Mouse (Mus musculus) testis, postnatal 14 days (tissue): ENCODE data around the gene Spred1.
A peak's percentile ranks its signal among the peaks of the same experiment; 100 is the strongest.

Experiments used
- DNase-seq: peaks from one replicate; pipeline ENCODE4 v3.0.0; 2021; ENCODE audit warnings: low spot score

The Spred1 gene

DNA sequence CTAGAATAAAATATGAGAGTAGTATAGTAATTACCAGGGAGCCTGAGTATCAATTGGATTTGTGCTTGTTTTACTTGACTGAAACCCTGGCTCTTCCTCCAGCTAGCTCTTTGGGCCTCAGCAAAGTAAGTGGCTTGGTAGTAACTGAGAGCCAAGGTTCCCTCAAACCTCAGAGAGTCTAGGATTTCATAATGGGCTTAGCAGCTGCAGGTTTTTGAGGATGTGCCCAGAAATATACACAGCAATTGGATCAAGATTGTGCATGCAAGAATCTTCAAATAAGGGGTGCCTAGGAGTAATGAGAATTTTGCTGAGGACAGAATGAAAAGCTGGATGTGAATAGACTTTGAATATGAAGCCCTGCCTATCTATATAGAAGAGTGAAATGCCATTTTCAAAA, 69.7 kb downstream of the Spred1 start:
- no peak for DNase-seq

- DNase-seq = no peak
These were observed 73.1 kb downstream of the Spred1 start for GRCm38 (mm10) chr2:117194309-117194708.

DNA sequence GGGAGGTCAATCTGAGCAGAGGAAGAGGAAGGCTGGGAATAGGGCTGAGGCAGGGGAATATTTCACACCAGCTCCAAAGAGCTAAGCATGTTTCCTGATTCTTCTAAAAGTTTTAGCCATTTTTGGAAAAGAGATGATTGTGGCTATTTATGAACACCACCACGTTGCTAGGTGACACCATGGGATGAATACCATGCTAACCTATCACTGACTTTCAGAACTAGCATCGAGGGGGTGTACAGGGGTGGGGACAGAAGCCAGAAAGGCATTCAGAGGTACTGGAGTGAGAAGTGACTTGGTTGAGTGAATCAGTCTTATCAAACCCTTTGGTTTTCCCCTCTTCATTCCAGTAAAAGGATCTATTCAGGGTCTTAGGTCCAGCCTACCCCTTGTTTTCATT, 74.0 kb downstream of the Spred1 start:
- DNase-seq = no peak

DNA sequence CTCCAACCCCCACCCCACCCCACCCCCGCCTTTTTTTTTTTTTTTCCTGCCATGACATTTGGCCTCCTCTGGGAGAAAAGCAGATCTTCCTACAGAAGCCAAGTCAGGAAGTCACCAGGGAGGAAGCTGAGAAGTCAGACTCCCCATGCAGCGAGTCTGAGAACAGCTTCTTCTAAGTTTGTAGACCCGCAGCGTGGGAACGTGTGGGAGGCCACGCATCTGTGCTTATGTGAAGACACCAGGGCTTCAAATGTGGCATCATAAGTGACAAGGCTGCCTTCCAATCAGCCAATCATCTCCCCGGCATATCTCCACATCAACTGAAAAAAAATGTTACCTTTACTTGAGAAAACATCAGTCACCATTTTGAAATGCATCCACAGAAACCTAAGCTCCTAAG, 74.4 kb downstream of the Spred1 start:
- DNase-seq = no peak

DNA sequence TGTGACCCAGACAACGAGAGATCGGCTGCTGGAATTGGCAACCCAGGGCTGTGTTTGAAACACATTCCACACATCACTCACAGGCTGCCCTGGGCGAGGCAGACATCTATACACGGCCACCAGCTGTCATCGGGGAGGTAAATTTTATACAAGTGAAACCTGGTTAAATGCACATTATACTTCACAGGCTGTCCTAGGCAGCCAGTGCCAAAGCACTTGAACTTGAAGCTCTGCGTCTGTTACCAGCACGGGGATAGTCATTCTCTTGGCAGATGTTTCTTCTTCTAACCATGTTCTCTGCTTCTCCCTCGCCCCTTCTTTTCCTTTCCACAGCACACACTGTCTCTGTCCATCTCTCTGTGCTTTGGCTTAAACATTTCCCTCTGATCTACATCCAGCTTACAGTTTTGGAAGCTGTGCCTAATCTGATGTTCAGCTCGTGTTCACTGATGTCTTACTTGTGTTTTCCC, 79.7 kb downstream of the Spred1 start:
- DNase-seq = no peak

- DNase-seq = no peak
These were observed 82.2 kb downstream of the Spred1 start for GRCm38 (mm10) chr2:117203350-117203749.

GRCm38 (mm10) chr2:117204534-117204933, 83.4 kb downstream of the Spred1 start:
- no peak for DNase-seq

DNA sequence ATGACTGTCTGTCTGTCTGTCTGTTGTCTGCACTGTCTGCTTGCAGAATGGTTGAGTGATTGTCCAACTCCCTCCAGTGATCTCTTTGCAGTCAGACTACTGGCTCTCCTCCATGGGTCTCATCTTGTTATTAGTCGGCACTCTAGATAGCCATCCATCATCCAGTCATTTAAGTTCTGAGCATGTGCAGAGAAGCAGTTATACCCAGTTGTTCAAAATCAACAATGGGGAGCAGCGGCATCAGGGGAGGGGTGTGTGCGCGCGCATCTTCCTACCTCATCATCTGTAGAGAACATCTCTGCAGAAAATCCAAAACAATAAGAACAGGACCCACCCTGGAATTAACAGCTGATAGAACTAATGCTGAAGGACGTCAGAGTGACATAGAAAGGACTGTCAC, 83.9 kb downstream of the Spred1 start:
- no peak for DNase-seq

GRCm38 (mm10) chr2:117210416-117211085, 89.4 kb downstream of the Spred1 start:
- DNase-seq = no peak

GRCm38 (mm10) chr2:117216152-117216551, 95.0 kb downstream of the Spred1 start:
- no peak for DNase-seq

- no peak for DNase-seq
These were observed 96.6 kb downstream of the Spred1 start for GRCm38 (mm10) chr2:117217695-117218216.

DNA sequence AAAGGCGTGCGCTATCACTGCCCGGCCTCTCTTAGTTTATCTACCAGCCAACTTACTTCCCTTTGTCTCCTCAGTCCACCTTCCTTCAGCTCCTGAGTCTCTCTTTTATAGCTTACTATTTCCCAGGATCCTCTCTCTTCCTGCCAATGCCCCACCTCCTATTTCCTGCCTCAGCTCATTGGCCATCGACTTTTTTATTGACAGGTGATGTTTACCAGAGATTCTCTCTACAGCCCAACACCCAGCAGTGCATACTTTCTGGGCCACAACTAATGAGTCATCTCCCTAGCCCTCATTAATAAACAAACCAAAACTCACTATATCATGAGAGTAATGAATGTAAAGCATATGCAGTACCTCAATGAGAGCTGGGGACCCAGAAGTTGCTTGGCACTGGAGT, 98.4 kb downstream of the Spred1 start:
- no peak for DNase-seq

GRCm38 (mm10) chr2:117222651-117223050, 101.5 kb downstream of the Spred1 start:
- no peak for DNase-seq

- no peak for DNase-seq
These were observed 107.5 kb downstream of the Spred1 start for GRCm38 (mm10) chr2:117228601-117229125.

DNA sequence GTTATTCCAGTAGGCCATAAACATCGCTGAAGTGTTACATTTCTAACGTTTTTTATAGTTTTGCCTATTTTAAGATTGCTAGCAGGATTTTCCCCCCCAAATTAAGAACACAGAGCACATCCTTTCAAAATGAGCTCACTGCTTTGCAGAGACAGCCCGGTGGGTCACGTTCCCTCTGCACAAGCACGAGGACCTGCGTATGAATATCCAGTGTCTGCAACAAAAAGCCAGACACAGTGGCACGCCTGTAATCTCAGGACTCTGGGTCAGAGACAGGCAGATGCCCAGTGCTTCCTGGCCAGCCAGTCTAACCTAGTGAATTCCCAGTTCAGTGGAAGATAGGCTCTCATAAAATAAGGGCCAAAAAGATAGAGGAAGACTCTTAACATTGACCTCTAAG, 109.1 kb downstream of the Spred1 start:
- no peak for DNase-seq

GRCm38 (mm10) chr2:117231257-117231656, 110.1 kb downstream of the Spred1 start:
- DNase-seq = peak; percentile 71
